Comparison of ENCODE assay signal across 23 mouse cellular contexts in genomic region chr6:138645604-138646003, GRCm38 (mm10). TPM values are rescaled to one million over a fixed set of nuclear protein-coding genes. Genes with fewer than 3 reads are reported as not detected.
"Had no signal": no experiment of that assay in that cellular context is flagged by ENCODE, and none has a peak within 500 bp of the region (broad histone marks: within the 10 kb centered on the region; RNA-seq: fewer than 3 reads in every experiment).

No protein-coding gene starts in this region.

- H3K36me3 ChIP-seq: neural tube, embryonic 13.5 days; neural tube, embryonic 15.5 days; stomach, embryonic 15.5 days had no signal

- H3K4me2 ChIP-seq: neural tube, embryonic 13.5 days; neural tube, embryonic 15.5 days; stomach, embryonic 15.5 days had no signal

- H3K9ac ChIP-seq: neural tube, embryonic 13.5 days; neural tube, embryonic 15.5 days; stomach, embryonic 15.5 days had no signal

- H3K27me3 ChIP-seq: neural tube, embryonic 13.5 days; neural tube, embryonic 15.5 days; stomach, embryonic 15.5 days had no signal

- H3K27ac ChIP-seq: neural tube, embryonic 13.5 days; neural tube, embryonic 15.5 days; stomach, embryonic 15.5 days; stomach, postnatal 0 days had no signal

- DNase-seq: retina, postnatal 1 day; right cerebral cortex, adult 18-20 months; right cerebral cortex, postnatal 14 days; right cerebral cortex, postnatal 25 days; right cerebral cortex, postnatal 4 days; spleen, adult 18-20 months; thymus, adult 18-20 months; thymus, adult 2 months; thymus, postnatal 14 days; thymus, postnatal 25 days; thymus, postnatal 36 days; thymus, postnatal 4 days had no signal

- H3K9me3 ChIP-seq: neural tube, embryonic 13.5 days; neural tube, embryonic 15.5 days; stomach, embryonic 15.5 days had no signal

- H3K4me3 ChIP-seq: neural tube, embryonic 13.5 days; neural tube, embryonic 15.5 days; stomach, embryonic 15.5 days had no signal

- H3K4me1 ChIP-seq: neural tube, embryonic 13.5 days; neural tube, embryonic 15.5 days; stomach, embryonic 15.5 days had no signal

RNA-seq across cellular contexts. Expression of gene Igbp1b, which starts 12.7 kb away (rescaled TPM):
- polyA plus RNA-seq: neural tube, embryonic 13.5 days; neural tube, embryonic 14.5 days; neural tube, embryonic 15.5 days; small intestine, adult 2 months; spleen, adult 2 months; stomach, embryonic 14.5 days; stomach, embryonic 15.5 days; stomach, embryonic 16.5 days; stomach, postnatal 0 days; thymus, adult 2 months; thymus, postnatal 0 days; urinary bladder, adult 2 months had no signal
